Mouse (Mus musculus): Measurements from ENCODE around the gene Chn1. TPM values are rescaled to one million over a fixed set of nuclear protein-coding genes. Genes with fewer than 3 reads are reported as not detected.

Chn1 gene
- total RNA-seq, 2 experiments from 2014 or later, result 1,177 to 1,299 TPM

DNA sequence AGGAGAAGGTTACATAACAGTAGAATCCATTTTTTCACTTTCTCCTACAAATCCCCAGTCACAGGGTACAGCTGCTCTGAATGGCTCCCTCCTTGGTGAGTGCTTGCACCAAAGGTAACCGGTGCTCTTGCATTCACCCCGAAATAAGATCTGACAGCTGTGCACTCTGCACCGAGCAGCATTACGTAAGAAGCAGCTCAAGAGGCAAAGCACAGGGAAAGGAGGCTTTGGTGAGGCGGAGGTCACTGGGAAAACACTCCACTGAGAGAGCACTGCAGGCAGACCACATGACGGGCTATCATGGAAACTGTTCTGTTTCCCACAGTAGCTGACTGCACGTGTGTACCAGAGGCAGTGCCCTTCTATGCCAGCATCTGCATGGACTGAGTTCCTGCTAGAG lies 118.0 kb downstream of the Chn1 start:
- DNase-seq (ENCODE audit: low spot score in 2 of 2), result peak; percentile 59 to 82
- intact Hi-C loops (cut with DNase I), result loop anchor here (5.0 kb wide), 2 partner anchors 35 to 85 kb away; no protein-coding TSS in a partner anchor

- intact Hi-C loops (cut with DNase I), result loop anchor here (5.0 kb wide), 2 partner anchors 37 to 87 kb away; no protein-coding TSS in a partner anchor
- DNase-seq (ENCODE audit: low spot score in 2 of 2), result no peak
Observed at GRCm38 (mm10) chr2:73655663-73656062, 119.5 kb downstream of the Chn1 start.

DNA sequence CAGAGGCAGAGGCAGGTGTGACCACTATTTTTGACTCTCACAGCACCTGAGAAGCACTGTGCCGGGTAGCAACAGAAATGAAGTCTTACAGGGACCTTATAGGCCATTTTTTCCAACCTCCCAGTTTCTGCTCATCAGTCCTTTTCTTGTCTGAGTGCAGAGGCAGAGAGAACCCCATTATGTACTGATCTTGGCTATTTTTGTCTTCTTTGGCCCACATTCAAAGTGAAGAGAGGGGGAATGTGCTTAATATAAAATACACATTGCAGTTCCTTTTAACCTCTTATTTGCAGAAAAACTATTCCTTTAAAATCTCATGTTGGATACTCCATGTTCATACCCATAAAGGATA lies 120.3 kb downstream of the Chn1 start:
- DNase-seq (ENCODE audit: low spot score in 2 of 2), result no peak
- intact Hi-C loops (cut with DNase I), result loop anchor here (5.0 kb wide), 2 partner anchors 37 to 87 kb away; no protein-coding TSS in a partner anchor

GRCm38 (mm10) chr2:73654059-73654891 lies 120.9 kb downstream of the Chn1 start:
- DNase-seq (ENCODE audit: low spot score in 2 of 2), result no peak
- intact Hi-C loops (cut with DNase I), result no loop called here

DNA sequence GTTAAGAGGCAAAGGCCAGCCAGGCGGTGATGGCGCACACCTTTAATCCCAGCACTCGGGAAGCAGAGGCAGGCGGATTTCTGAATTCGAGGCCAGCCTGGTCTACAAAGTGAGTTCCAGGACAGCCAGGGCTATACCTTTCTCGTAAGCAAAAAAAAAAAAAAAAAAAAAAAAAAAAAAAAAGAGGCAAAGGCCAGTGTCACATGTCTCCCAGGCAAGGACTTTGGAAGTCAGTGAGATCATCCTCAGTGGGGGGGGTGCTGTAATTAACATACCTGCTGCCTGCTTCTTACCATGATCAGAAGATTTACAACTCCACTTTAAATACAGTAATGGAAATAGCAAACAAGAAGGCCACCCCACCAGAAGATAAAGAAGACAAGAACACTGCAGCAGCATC lies 137.5 kb downstream of the Chn1 start:
- DNase-seq (ENCODE audit: low spot score in 2 of 2), result no peak
- intact Hi-C loops (cut with DNase I), result no loop called here

- DNase-seq (ENCODE audit: low spot score in 2 of 2), result no peak
- intact Hi-C loops (cut with DNase I), result no loop called here
Observed at GRCm38 (mm10) chr2:73636387-73636786, 138.8 kb downstream of the Chn1 start.

DNA sequence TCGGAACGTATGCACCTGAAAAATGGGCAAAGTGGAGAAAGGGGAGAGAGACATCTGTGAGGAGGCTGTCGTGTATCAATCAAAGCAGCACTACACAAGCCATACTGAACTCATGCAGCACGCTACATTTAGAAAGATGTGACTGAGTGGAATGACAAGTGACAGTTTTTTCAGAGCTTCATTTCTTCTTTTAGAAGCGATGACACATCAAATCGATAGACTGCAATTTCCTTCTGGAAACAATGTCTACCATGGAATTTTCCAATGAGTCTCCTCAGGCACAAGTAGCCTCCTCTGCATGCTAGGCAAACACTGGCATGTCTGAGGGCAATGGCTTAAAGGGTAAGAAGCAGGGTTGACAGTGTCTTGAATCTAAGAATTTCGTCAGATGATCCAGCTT lies 143.3 kb downstream of the Chn1 start:
- intact Hi-C loops (cut with DNase I), result no loop called here
- no peak for DNase-seq (ENCODE audit: low spot score in 2 of 2)

DNA sequence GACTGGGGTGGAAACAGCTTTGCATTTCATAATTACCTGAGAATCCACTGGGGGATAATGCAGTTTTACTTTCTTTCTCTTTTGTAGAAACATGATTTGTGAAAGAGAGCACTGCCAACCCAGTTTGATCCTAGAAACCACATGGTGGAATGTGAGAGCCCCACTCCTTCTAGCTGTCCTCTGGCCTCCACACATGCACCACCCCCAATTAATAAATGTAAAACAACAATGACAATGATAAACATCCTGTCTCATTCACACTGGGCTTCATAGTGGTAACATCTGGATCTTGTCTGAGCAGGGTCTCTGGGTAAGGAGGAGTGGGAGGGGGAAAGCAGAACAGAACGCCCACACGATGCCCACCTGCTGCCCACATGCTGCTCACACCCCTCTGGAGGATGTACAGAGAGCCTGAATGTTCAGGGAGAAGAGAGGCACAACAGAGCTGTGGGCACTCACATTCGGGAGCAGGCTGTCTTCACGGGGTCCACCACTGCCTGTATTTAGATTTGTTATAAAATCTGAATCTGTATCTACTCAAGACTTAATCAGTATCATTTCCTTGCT lies 156.6 kb downstream of the Chn1 start:
- intact Hi-C loops (cut with DNase I), result no loop called here
- no peak for DNase-seq (ENCODE audit: low spot score in 2 of 2)

DNA sequence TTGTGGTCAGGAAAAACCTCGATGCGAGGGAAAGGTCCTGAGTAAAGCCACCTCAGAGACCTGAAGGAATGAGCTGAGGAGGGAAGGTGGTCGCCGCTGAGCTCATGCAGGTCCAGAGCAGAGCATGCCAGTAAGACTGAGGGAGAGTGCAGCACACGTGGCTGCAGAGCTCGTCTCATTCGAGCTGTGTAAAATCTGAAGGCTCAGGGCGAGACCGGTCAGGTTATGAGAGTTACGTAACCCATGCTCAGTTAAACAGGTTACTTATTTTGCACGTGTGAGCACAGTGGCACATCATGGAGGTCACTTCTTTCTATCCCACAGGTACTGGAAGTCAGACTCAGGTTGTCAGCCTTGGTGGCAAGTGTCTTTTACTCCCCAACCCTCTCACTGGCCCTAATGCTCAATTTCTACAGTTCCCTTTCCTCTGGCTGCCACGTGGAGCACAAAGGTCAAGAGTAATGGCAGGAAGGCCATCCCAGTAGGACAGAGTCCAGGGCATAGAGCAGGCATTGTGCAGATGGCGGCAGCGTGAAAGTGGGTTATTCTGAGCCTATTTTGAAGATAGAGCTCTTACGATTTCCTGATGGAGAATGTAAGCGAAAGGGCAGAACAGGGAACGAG lies 158.6 kb downstream of the Chn1 start:
- DNase-seq (ENCODE audit: low spot score in 2 of 2), result no peak
- intact Hi-C loops (cut with DNase I), result no loop called here

DNA sequence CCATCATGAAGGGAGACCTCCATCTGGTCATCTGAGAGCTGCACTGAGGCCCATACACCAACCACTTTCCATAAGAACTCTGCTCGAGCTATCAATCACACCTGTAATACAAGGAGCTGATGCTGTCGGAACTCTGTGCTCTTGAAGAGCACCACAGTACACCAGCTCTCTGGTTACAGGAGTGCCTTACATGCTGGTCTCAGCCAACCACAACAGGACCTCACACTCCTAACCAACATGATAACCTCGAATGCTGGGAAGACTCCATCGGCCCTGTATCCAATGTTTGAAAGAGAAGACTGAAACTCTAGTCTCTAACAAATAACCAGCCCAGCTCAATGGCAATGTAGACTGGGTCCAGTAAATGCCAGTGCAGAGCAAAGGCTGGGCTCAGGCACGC lies 159.7 kb downstream of the Chn1 start:
- no peak for DNase-seq (ENCODE audit: low spot score in 2 of 2)
- intact Hi-C loops (cut with DNase I), result no loop called here

GRCm38 (mm10) chr2:73614303-73614702 lies 160.8 kb downstream of the Chn1 start:
- intact Hi-C loops (cut with DNase I), result no loop called here
- DNase-seq (ENCODE audit: low spot score in 2 of 2), result peak in 1 of 2 experiments; percentile 74

- no peak for DNase-seq (ENCODE audit: low spot score in 2 of 2)
- intact Hi-C loops (cut with DNase I), result no loop called here
Observed at GRCm38 (mm10) chr2:73612941-73613340, 162.2 kb downstream of the Chn1 start.

- intact Hi-C loops (cut with DNase I), result no loop called here
- DNase-seq (ENCODE audit: low spot score in 2 of 2), result no peak
Observed at GRCm38 (mm10) chr2:73612367-73612914, 162.7 kb downstream of the Chn1 start.

- DNase-seq (ENCODE audit: low spot score in 2 of 2), result no peak
- intact Hi-C loops (cut with DNase I), result no loop called here
Observed at GRCm38 (mm10) chr2:73611798-73612197, 163.3 kb downstream of the Chn1 start.

GRCm38 (mm10) chr2:73609724-73610210 lies 165.4 kb downstream of the Chn1 start:
- no peak for DNase-seq (ENCODE audit: low spot score in 2 of 2)
- intact Hi-C loops (cut with DNase I), result no loop called here

- no peak for DNase-seq (ENCODE audit: low spot score in 2 of 2)
- intact Hi-C loops (cut with DNase I), result no loop called here
Observed at GRCm38 (mm10) chr2:73609067-73609723, 166.0 kb downstream of the Chn1 start.

- intact Hi-C loops (cut with DNase I), result no loop called here
- DNase-seq (ENCODE audit: low spot score in 2 of 2), result no peak
Observed at GRCm38 (mm10) chr2:73608391-73608790, 166.8 kb downstream of the Chn1 start.

GRCm38 (mm10) chr2:73607609-73608008 lies 167.5 kb downstream of the Chn1 start:
- intact Hi-C loops (cut with DNase I), result no loop called here
- no peak for DNase-seq (ENCODE audit: low spot score in 2 of 2)

DNA sequence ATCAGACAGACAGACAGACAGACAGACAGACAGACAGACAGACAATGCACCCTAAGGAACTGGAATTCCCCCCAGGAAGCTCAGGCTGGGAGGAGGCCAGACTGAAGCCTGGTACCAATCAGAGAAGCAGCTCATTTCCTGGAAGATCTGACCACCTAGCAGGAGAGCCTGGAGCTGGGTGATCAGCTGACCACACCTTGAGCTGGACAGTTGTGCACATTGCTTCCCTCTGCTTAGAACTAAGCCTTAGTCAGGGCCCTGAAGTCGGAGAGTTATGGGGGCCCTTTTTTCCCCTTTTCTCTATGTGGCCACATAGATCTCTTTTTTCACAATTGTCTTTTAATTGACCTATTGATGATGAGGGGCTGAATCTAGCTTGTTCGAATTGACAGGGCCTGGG lies 168.0 kb downstream of the Chn1 start:
- intact Hi-C loops (cut with DNase I), result no loop called here
- no peak for DNase-seq (ENCODE audit: low spot score in 2 of 2)

DNA sequence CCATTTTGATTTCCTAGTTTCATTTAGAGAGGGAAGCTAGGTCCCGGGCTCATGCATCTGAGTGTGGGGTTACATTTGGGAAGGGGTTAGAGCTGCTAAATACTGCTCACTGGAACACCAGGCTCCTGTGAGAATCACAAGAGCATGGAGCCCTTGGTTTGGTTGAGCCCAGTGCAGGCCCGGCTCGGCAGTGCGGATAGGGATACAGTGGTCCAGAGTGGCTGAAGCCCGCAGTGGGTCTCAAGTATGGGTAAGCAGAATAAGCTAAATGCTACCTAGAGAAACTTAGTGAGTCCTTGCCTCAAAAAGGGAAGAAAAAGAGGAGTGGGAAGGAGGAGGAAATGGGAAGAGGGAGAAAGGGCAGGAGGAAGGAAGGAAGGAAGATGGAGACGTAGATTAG lies 168.5 kb downstream of the Chn1 start:
- intact Hi-C loops (cut with DNase I), result no loop called here
- no peak for DNase-seq (ENCODE audit: low spot score in 2 of 2)

Measured in left cerebral cortex, postnatal 14 days (tissue).